Mouse (Mus musculus): Measurements from ENCODE around the gene Tmem108. TPM values are rescaled to one million over a fixed set of nuclear protein-coding genes. Genes with fewer than 3 reads are reported as not detected.
A peak's percentile ranks its signal among the peaks of the same experiment; 100 is the strongest.

Gene Tmem108
- 3.3 and 3.7 TPM in 2 replicates for polyA plus RNA-seq (2015; fragmentation: Nextera tagmentation; extraction: Ambion mirVana)

GRCm38 (mm10) chr9:103761647-103762084, at the start of gene Tmem108:
Gene Tmem108, minus strand, starts transcription at chr9:103761837.
- peak within 1 kb of the TSS; percentile 57 for H3K4me3 ChIP-seq (ENCODE audit: low read depth, low read length)
- H3K9ac ChIP-seq (ENCODE audit: low read depth, low read length): peak within 1 kb of the TSS; percentile 17
- no peaks in the 10 kb centered on the region for H3K36me3 ChIP-seq (ENCODE audit: control insufficient read depth, insufficient read depth)
- peak; percentile 84 for ATAC-seq
- no peak within 1 kb of the TSS for H3K27ac ChIP-seq (ENCODE audit: low read depth, low read length)
- H3K4me2 ChIP-seq (replicated peaks; ENCODE audit: low read depth): peak within 1 kb of the TSS; percentile 89
- WGBS: under 1% methylated on average over 40 of the region's 51 CpGs
- no peaks in the 10 kb centered on the region for H3K9me3 ChIP-seq (ENCODE audit: control insufficient read depth)
- peaks cover 30% of the 10 kb centered on the region for H3K27me3 ChIP-seq (replicated peaks; ENCODE audit: control insufficient read depth, insufficient read depth, low read length)
- TF ChIP-seq CTCF (IDR thresholded peaks at IDR 0.05; ENCODE audit: low read depth): no peak
- H3K4me1 ChIP-seq (replicated peaks; ENCODE audit: control insufficient read depth, insufficient read depth, low read length): no peaks in the 10 kb centered on the region; the same call in 1 of the 2 replicates

GRCm38 (mm10) chr9:103789029-103789428, 27.4 kb upstream of the Tmem108 start:
- TF ChIP-seq CTCF (IDR thresholded peaks at IDR 0.05; ENCODE audit: low read depth): no peak
- Histone ChIP-seq H3K27me3 (replicated peaks; ENCODE audit: control insufficient read depth, insufficient read depth, low read length) (no peaks in the 10 kb centered on the region), H3K9ac (ENCODE audit: low read depth, low read length) (no peak overlapping the region), H3K4me3 (ENCODE audit: low read depth, low read length) (no peak overlapping the region), H3K4me2 (replicated peaks; ENCODE audit: low read depth) (no peak overlapping the region), H3K36me3 (ENCODE audit: control insufficient read depth, insufficient read depth) (no peaks in the 10 kb centered on the region), H3K9me3 (ENCODE audit: control insufficient read depth) (no peaks in the 10 kb centered on the region), H3K27ac (ENCODE audit: low read depth, low read length) (no peak overlapping the region), H3K4me1 (replicated peaks; ENCODE audit: control insufficient read depth, insufficient read depth, low read length) (no peaks in the 10 kb centered on the region)
- WGBS: 65% methylated on average over 1 of the region's 1 CpGs
- no peak for ATAC-seq

- ATAC-seq: no peak
- no peaks in the 10 kb centered on the region for H3K27me3 ChIP-seq (replicated peaks; ENCODE audit: control insufficient read depth, insufficient read depth, low read length)
- H3K9me3 ChIP-seq (ENCODE audit: control insufficient read depth): no peaks in the 10 kb centered on the region
- H3K4me1 ChIP-seq (replicated peaks; ENCODE audit: control insufficient read depth, insufficient read depth, low read length): no peaks in the 10 kb centered on the region
- no peak overlapping the region for H3K9ac ChIP-seq (ENCODE audit: low read depth, low read length)
- H3K4me2 ChIP-seq (replicated peaks; ENCODE audit: low read depth): no peak overlapping the region
- no peak overlapping the region for H3K27ac ChIP-seq (ENCODE audit: low read depth, low read length)
- WGBS: 67% methylated on average over 4 of the region's 4 CpGs
- TF ChIP-seq CTCF (IDR thresholded peaks at IDR 0.05; ENCODE audit: low read depth): no peak
- no peaks in the 10 kb centered on the region for H3K36me3 ChIP-seq (ENCODE audit: control insufficient read depth, insufficient read depth)
- H3K4me3 ChIP-seq (ENCODE audit: low read depth, low read length): no peak overlapping the region
Measured at GRCm38 (mm10) chr9:103784156-103784555, 22.5 kb upstream of the Tmem108 start.

- Histone ChIP-seq H3K9ac (ENCODE audit: low read depth, low read length) (no peak overlapping the region), H3K36me3 (ENCODE audit: control insufficient read depth, insufficient read depth) (no peaks in the 10 kb centered on the region), H3K9me3 (ENCODE audit: control insufficient read depth) (no peaks in the 10 kb centered on the region), H3K4me1 (replicated peaks; ENCODE audit: control insufficient read depth, insufficient read depth, low read length) (no peaks in the 10 kb centered on the region), H3K27ac (ENCODE audit: low read depth, low read length) (no peak overlapping the region), H3K27me3 (replicated peaks; ENCODE audit: control insufficient read depth, insufficient read depth, low read length) (no peaks in the 10 kb centered on the region), H3K4me2 (replicated peaks; ENCODE audit: low read depth) (no peak overlapping the region), H3K4me3 (ENCODE audit: low read depth, low read length) (no peak overlapping the region)
- ATAC-seq: no peak
- no peak for TF ChIP-seq CTCF (IDR thresholded peaks at IDR 0.05; ENCODE audit: low read depth)
- WGBS: 61% methylated on average over 16 of the region's 16 CpGs
Measured at GRCm38 (mm10) chr9:103783276-103783675, 21.6 kb upstream of the Tmem108 start.

GRCm38 (mm10) chr9:103782306-103782705, 20.7 kb upstream of the Tmem108 start:
- Histone ChIP-seq H3K4me1 (replicated peaks; ENCODE audit: control insufficient read depth, insufficient read depth, low read length) (no peaks in the 10 kb centered on the region), H3K9me3 (ENCODE audit: control insufficient read depth) (no peaks in the 10 kb centered on the region), H3K4me3 (ENCODE audit: low read depth, low read length) (no peak overlapping the region), H3K27ac (ENCODE audit: low read depth, low read length) (no peak overlapping the region), H3K9ac (ENCODE audit: low read depth, low read length) (no peak overlapping the region), H3K36me3 (ENCODE audit: control insufficient read depth, insufficient read depth) (no peaks in the 10 kb centered on the region), H3K4me2 (replicated peaks; ENCODE audit: low read depth) (no peak overlapping the region), H3K27me3 (replicated peaks; ENCODE audit: control insufficient read depth, insufficient read depth, low read length) (no peaks in the 10 kb centered on the region)
- no peak for ATAC-seq
- 72% methylated on average over 7 of the region's 7 CpGs for WGBS
- no peak for TF ChIP-seq CTCF (IDR thresholded peaks at IDR 0.05; ENCODE audit: low read depth)

GRCm38 (mm10) chr9:103781407-103781806, 19.8 kb upstream of the Tmem108 start:
- H3K9me3 ChIP-seq (ENCODE audit: control insufficient read depth): no peaks in the 10 kb centered on the region

GRCm38 (mm10) chr9:103780598-103780997, 19.0 kb upstream of the Tmem108 start:
- no peaks in the 10 kb centered on the region for H3K4me1 ChIP-seq (replicated peaks; ENCODE audit: control insufficient read depth, insufficient read depth, low read length)
- no peak for TF ChIP-seq CTCF (IDR thresholded peaks at IDR 0.05; ENCODE audit: low read depth)
- 48% methylated on average over 4 of the region's 4 CpGs for WGBS
- no peak for ATAC-seq
- H3K4me3 ChIP-seq (ENCODE audit: low read depth, low read length): no peak overlapping the region
- H3K4me2 ChIP-seq (replicated peaks; ENCODE audit: low read depth): no peak overlapping the region
- no peak overlapping the region for H3K9ac ChIP-seq (ENCODE audit: low read depth, low read length)
- no peaks in the 10 kb centered on the region for H3K9me3 ChIP-seq (ENCODE audit: control insufficient read depth)
- H3K27me3 ChIP-seq (replicated peaks; ENCODE audit: control insufficient read depth, insufficient read depth, low read length): no peaks in the 10 kb centered on the region
- H3K27ac ChIP-seq (ENCODE audit: low read depth, low read length): no peak overlapping the region
- H3K36me3 ChIP-seq (ENCODE audit: control insufficient read depth, insufficient read depth): no peaks in the 10 kb centered on the region

More at GRCm38 (mm10) chr9:103781407-103781806, 19.8 kb upstream of the Tmem108 start:
- TF ChIP-seq CTCF (IDR thresholded peaks at IDR 0.05; ENCODE audit: low read depth): no peak
- Histone ChIP-seq H3K9ac (ENCODE audit: low read depth, low read length) (no peak overlapping the region), H3K27me3 (replicated peaks; ENCODE audit: control insufficient read depth, insufficient read depth, low read length) (no peaks in the 10 kb centered on the region), H3K4me1 (replicated peaks; ENCODE audit: control insufficient read depth, insufficient read depth, low read length) (no peaks in the 10 kb centered on the region), H3K4me2 (replicated peaks; ENCODE audit: low read depth) (no peak overlapping the region), H3K4me3 (ENCODE audit: low read depth, low read length) (no peak overlapping the region), H3K36me3 (ENCODE audit: control insufficient read depth, insufficient read depth) (no peaks in the 10 kb centered on the region), H3K27ac (ENCODE audit: low read depth, low read length) (no peak overlapping the region)
- 77% methylated on average over 7 of the region's 7 CpGs for WGBS
- ATAC-seq: no peak
